Mouse (Mus musculus): ENCODE results near the gene 2310039H08Rik. TPM values are rescaled to one million over a fixed set of nuclear protein-coding genes. Genes with fewer than 3 reads are reported as not detected.

The 2310039H08Rik gene
- polyA plus RNA-seq, 1 experiment = 40.9 TPM

DNA sequence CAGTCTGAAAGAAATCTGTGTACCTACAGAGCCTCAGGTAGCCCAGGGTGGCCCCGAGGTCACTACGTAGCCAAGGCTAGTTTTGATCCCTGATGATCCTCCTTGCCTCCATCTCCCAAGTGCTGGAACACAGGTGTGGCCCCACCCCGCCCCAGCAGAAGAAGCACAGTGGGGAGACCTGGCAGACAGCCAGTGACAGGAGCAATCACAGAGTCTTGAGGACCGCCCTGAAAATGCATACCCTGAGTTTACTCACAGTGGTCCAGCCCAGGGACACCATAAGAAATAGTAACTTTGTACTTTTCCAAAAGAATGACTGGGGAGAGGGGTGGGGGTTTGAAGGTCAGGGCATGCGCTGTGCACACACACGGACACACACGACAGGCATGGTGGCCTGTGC lies 48.2 kb downstream of the 2310039H08Rik start:
- H3K36me3 ChIP-seq (ENCODE audit: control insufficient read depth, insufficient read depth) = peaks cover 16% of the 10 kb centered on the region

More for the DNA sequence above, 48.2 kb downstream of the 2310039H08Rik start:
- Histone ChIP-seq H3K4me3 (ENCODE audit: insufficient read depth, poor library complexity, severe bottlenecking) (no peak overlapping the region), H3K79me2 (ENCODE audit: control insufficient read depth, insufficient read depth) (no peaks in the 10 kb centered on the region), H3K79me3 (ENCODE audit: low read depth) (no peaks in the 10 kb centered on the region), H3K27me3 (ENCODE audit: control insufficient read depth, insufficient read depth, insufficient read length) (no peaks in the 10 kb centered on the region), H3ac (ENCODE audit: control insufficient read depth, insufficient read length, low read depth) (no peak overlapping the region)
- TF ChIP-seq CTCF (IDR thresholded peaks at IDR 0.05; ENCODE audit: control insufficient read depth, insufficient read depth, insufficient read length) (no peak), CEBPB (IDR thresholded peaks at IDR 0.05; ENCODE audit: low read depth) (no peak), USF1 (IDR thresholded peaks at IDR 0.05; ENCODE audit: low read depth) (no peak), MYOD1 (IDR thresholded peaks at IDR 0.05; ENCODE audit: control insufficient read depth, insufficient read length, low read depth) (no peak), MAX (IDR thresholded peaks at IDR 0.05) (no peak), FOSL1 (IDR thresholded peaks at IDR 0.05; ENCODE audit: insufficient read depth, low read length, poor library complexity, severe bottlenecking) (no peak), MYOG (IDR thresholded peaks at IDR 0.05; ENCODE audit: control insufficient read depth, extremely low read depth, insufficient read length) (no peak)

Other genes with a start within 250 kb of the 2310039H08Rik start
- gene Cul9, start 226.2 kb upstream of the 2310039H08Rik start, polyA plus RNA-seq (2012; fragmentation: generic; extraction: Trizol) = 0.60 TPM
- 101 TPM for gene Srf, start 216.5 kb upstream of the 2310039H08Rik start, polyA plus RNA-seq (2012; fragmentation: generic; extraction: Trizol)
- 26.1 TPM for gene Ptk7, start 143.1 kb upstream of the 2310039H08Rik start, polyA plus RNA-seq (2012; fragmentation: generic; extraction: Trizol)
- gene Klc4, start 126.6 kb upstream of the 2310039H08Rik start, polyA plus RNA-seq (2012; fragmentation: generic; extraction: Trizol) = 7.8 TPM
- 151 TPM for gene Mrpl2, start 126.4 kb upstream of the 2310039H08Rik start, polyA plus RNA-seq (2012; fragmentation: generic; extraction: Trizol)
- 49.4 TPM for gene Cul7, start 122.3 kb upstream of the 2310039H08Rik start, polyA plus RNA-seq (2012; fragmentation: generic; extraction: Trizol)
- gene Rrp36, start 98.3 kb upstream of the 2310039H08Rik start, polyA plus RNA-seq (2012; fragmentation: generic; extraction: Trizol) = 45.8 TPM
- 141 TPM for gene Mea1, start 93.8 kb upstream of the 2310039H08Rik start, polyA plus RNA-seq (2012; fragmentation: generic; extraction: Trizol)
- 58.6 TPM for gene Klhdc3, start 91.7 kb upstream of the 2310039H08Rik start, polyA plus RNA-seq (2012; fragmentation: generic; extraction: Trizol)
- 99.5 TPM for gene Ppp2r5d, start 67.5 kb upstream of the 2310039H08Rik start, polyA plus RNA-seq (2012; fragmentation: generic; extraction: Trizol)
- 24.7 TPM for gene Pex6, start 61.2 kb upstream of the 2310039H08Rik start, polyA plus RNA-seq (2012; fragmentation: generic; extraction: Trizol)
- 0.08 TPM for gene Gnmt, start 43.5 kb upstream of the 2310039H08Rik start, polyA plus RNA-seq (2012; fragmentation: generic; extraction: Trizol)
- 41.9 TPM for gene Cnpy3, start 20.4 kb upstream of the 2310039H08Rik start, polyA plus RNA-seq (2012; fragmentation: generic; extraction: Trizol)
- gene Ptcra, start 8.9 kb upstream of the 2310039H08Rik start, polyA plus RNA-seq (2012; fragmentation: generic; extraction: Trizol) = 0.06 TPM
- 107 TPM for gene Rpl7l1, start 10.0 kb downstream of the 2310039H08Rik start, polyA plus RNA-seq (2012; fragmentation: generic; extraction: Trizol)
- gene Bicral, start 85.8 kb downstream of the 2310039H08Rik start, polyA plus RNA-seq (2012; fragmentation: generic; extraction: Trizol) = 3.9 TPM
- 46.8 TPM for gene Tbcc, start 118.0 kb downstream of the 2310039H08Rik start, polyA plus RNA-seq (2012; fragmentation: generic; extraction: Trizol)
- gene Prph2, start 137.8 kb downstream of the 2310039H08Rik start, polyA plus RNA-seq (2012; fragmentation: generic; extraction: Trizol) = 0.01 TPM
- gene Ubr2, start 237.9 kb downstream of the 2310039H08Rik start, polyA plus RNA-seq (2012; fragmentation: generic; extraction: Trizol) = 18.1 TPM